Mouse (Mus musculus) heart, embryonic 14.5 days (tissue): Measurements from ENCODE around the gene Cdk20. TPM values are rescaled to one million over a fixed set of nuclear protein-coding genes. Genes with fewer than 3 reads are reported as not detected.
A peak's percentile ranks its signal among the peaks of the same experiment; 100 is the strongest.

Experiments used
- ATAC-seq: fragments of 200-750 bp; cut with Nextera tagmentation; 2 replicates; pipeline ENCODE4 v1.8.0; 2017; ENCODE audit warnings: low read depth, moderate TSS enrichment; ENCODE audit not compliant: insufficient number of reproducible peaks, insufficient read depth, low FRiP score
- H3K27ac ChIP-seq, 2 experiments: fragments of 200-500 bp in 1 of 2; fragments of 300-500 bp in 1 of 2; sonication (generic) in 1 of 2; replicated peaks in 1 of 2; 2 replicates each; pipeline ENCODE4 v1.5.1; 2012 to 2014; ENCODE audit warnings: low read depth in 2 of 2, low read length in 2 of 2, control low read depth in 1 of 2, mild to moderate bottlenecking in 1 of 2, mixed read lengths in 1 of 2; ENCODE audit not compliant: control insufficient read depth in 1 of 2, insufficient read depth in 1 of 2
- H3K27me3 ChIP-seq: fragments of 300-500 bp; sonication (generic); 2 replicates; pipeline ENCODE4 v1.6.1; 2014; ENCODE audit warnings: mild to moderate bottlenecking, low read length, control low read depth; ENCODE audit not compliant: control insufficient read depth, insufficient read depth
- H3K36me3 ChIP-seq: fragments of 300-500 bp; sonication (generic); 2 replicates; pipeline ENCODE4 v1.6.1; 2014; ENCODE audit warnings: mild to moderate bottlenecking, control low read depth, low read length, mixed read lengths; ENCODE audit not compliant: control insufficient read depth, insufficient read depth
- H3K4me1 ChIP-seq, 2 experiments: fragments of 200-500 bp in 1 of 2; fragments of 300-500 bp in 1 of 2; sonication (generic) in 1 of 2; 2 replicates each; pipeline ENCODE4 v1.6.1; 2012 to 2014; ENCODE audit warnings: low read length in 2 of 2, control low read depth in 1 of 2, mixed read lengths in 1 of 2; ENCODE audit not compliant: control insufficient read depth in 2 of 2, insufficient read depth in 2 of 2
- H3K4me2 ChIP-seq: fragments of 300-500 bp; sonication (generic); 2 replicates; pipeline ENCODE4 v1.6.1; 2014; ENCODE audit warnings: mild to moderate bottlenecking, low read length
- H3K4me3 ChIP-seq, 2 experiments: fragments of 200-500 bp in 1 of 2; fragments of 300-500 bp in 1 of 2; sonication (generic) in 1 of 2; 2 replicates each; pipeline ENCODE4 v1.5.1; 2012 to 2014; ENCODE audit warnings: low read length in 2 of 2, mild to moderate bottlenecking in 2 of 2, control low read depth in 1 of 2, low read depth in 1 of 2, moderate library complexity in 1 of 2; ENCODE audit not compliant: control insufficient read depth in 1 of 2, insufficient read depth in 1 of 2
- H3K9ac ChIP-seq: fragments of 300-500 bp; sonication (generic); 2 replicates; pipeline ENCODE4 v1.6.1; 2014; ENCODE audit warnings: mild to moderate bottlenecking, low read length
- H3K9me3 ChIP-seq: fragments of 300-500 bp; sonication (generic); 2 replicates; pipeline ENCODE4 v1.6.1; 2016; ENCODE audit warnings: low read length, control low read depth; ENCODE audit not compliant: control insufficient read depth
- WGBS: fragments of 180-500 bp; shearing (Covaris S2); extraction: QIAGEN DNeasy Blood & Tissue Kit; methylation state at CpG from one replicate; pipeline ENCODE4 v1.1.7; 2014; 5-methylcytosine and 5-hydroxymethylcytosine counted together
- polyA plus RNA-seq: library from polyadenylated mRNA; unstranded; fragments of >200 nt; fragmentation: Nextera tagmentation; extraction: Ambion mirVana; gene quantifications from 2 replicates; pipeline ENCODE4 v1.2.1, GENCODE M21; 2014

Gene Cdk20
- polyA plus RNA-seq, result 4.4 and 6.2 TPM in 2 replicates

GRCm38 (mm10) chr13:64432017-64432995 is at the start of gene Cdk20:
Gene Cdk20, plus strand, starts transcription at chr13:64432314.
- ATAC-seq, result peak; percentile 99
- peak within 1 kb of the TSS; percentile 77 for H3K4me2 ChIP-seq

DNA sequence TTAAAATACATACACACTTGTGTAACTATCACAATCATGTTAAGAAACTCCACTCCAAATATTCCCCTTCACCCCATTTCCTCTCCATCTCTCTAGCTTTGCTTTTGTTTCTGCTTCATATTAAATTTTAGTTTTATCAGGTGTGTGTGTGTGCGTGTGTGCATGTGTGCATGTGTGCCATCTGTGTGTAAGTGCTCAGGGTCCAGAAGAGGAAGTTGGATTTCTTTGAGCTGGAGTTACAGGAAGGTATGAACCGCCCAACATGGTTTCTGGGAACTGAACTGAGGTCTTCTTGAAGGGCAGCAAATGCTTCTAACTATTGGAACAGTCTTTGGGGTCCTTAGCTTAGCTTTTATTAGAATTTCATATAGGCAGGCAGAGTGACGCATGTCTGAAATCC is 47.2 kb upstream of the Cdk20 start:
- 78% methylated on average over 3 of the region's 3 CpGs for WGBS
- no peak for ATAC-seq
- H3K9me3 ChIP-seq, result no peaks in the 10 kb centered on the region

More at GRCm38 (mm10) chr13:64432017-64432995, at the start of gene Cdk20:
- Histone ChIP-seq H3K27me3 (no peaks in the 10 kb centered on the region), H3K27ac (peak within 1 kb of the TSS; percentile 74 to 90), H3K4me1 (peaks cover 0 to 3% of the 10 kb centered on the region in 2 experiments; a peak in 1 of 4 replicates), H3K4me3 (peak within 1 kb of the TSS; percentile 54 to 83), H3K36me3 (no peaks in the 10 kb centered on the region), H3K9ac (peak within 1 kb of the TSS; percentile 59), H3K9me3 (no peaks in the 10 kb centered on the region)
- under 1% methylated on average over 57 of the region's 57 CpGs for WGBS

DNA sequence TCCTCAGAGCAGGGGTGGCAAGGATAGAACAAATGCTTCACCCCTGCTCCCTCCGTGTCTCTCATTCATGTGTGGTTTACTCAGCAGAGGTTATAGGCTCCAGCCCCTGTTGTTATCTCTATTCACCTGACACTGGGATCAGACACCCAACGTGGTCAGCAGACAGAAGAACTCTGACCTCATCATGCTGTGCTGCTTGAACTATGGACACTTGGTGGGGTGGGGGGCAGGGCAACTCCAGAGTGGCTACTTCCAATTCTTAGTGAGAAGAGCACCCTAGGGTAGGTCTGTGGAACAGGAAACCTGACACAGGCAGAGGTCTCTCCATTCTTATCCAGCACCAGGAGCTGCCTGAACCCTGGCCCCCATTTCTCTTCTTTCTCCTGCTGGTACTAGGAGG is 46.1 kb upstream of the Cdk20 start:
- no peak overlapping the region for H3K9ac ChIP-seq
- H3K4me1 ChIP-seq, result no peaks in the 10 kb centered on the region
- no peak overlapping the region for H3K4me2 ChIP-seq
- ATAC-seq, result no peak
- no peak overlapping the region for H3K4me3 ChIP-seq
- 33% methylated on average over 2 of the region's 2 CpGs for WGBS
- no peak overlapping the region for H3K27ac ChIP-seq
- no peaks in the 10 kb centered on the region for H3K36me3 ChIP-seq
- no peaks in the 10 kb centered on the region for H3K9me3 ChIP-seq
- no peaks in the 10 kb centered on the region for H3K27me3 ChIP-seq

More for the DNA sequence above, 47.2 kb upstream of the Cdk20 start:
- H3K4me1 ChIP-seq, result no peaks in the 10 kb centered on the region
- H3K4me3 ChIP-seq, result no peak overlapping the region
- H3K4me2 ChIP-seq, result no peak overlapping the region
- no peaks in the 10 kb centered on the region for H3K27me3 ChIP-seq
- H3K27ac ChIP-seq, result no peak overlapping the region
- no peak overlapping the region for H3K9ac ChIP-seq
- H3K36me3 ChIP-seq, result no peaks in the 10 kb centered on the region

- no peak for ATAC-seq
- no peaks in the 10 kb centered on the region for H3K36me3 ChIP-seq
- H3K9me3 ChIP-seq, result no peaks in the 10 kb centered on the region
- no peaks in the 10 kb centered on the region for H3K4me1 ChIP-seq
- no peak overlapping the region for H3K4me2 ChIP-seq
- WGBS, result 71% methylated on average over 4 of the region's 4 CpGs
- H3K27me3 ChIP-seq, result no peaks in the 10 kb centered on the region
- no peak overlapping the region for H3K27ac ChIP-seq
- no peak overlapping the region for H3K9ac ChIP-seq
- H3K4me3 ChIP-seq, result no peak overlapping the region
Measured at GRCm38 (mm10) chr13:64388415-64388814, 43.7 kb upstream of the Cdk20 start.

GRCm38 (mm10) chr13:64396979-64397378 is 35.1 kb upstream of the Cdk20 start:
- Histone ChIP-seq H3K4me1 (peaks cover 8 to 20% of the 10 kb centered on the region in 2 experiments), H3K9me3 (no peaks in the 10 kb centered on the region), H3K4me3 (no peak overlapping the region), H3K9ac (no peak overlapping the region), H3K27me3 (no peaks in the 10 kb centered on the region), H3K27ac (no peak overlapping the region), H3K4me2 (no peak overlapping the region), H3K36me3 (no peaks in the 10 kb centered on the region)
- WGBS, result 40% methylated on average over 8 of the region's 8 CpGs
- ATAC-seq, result no peak

DNA sequence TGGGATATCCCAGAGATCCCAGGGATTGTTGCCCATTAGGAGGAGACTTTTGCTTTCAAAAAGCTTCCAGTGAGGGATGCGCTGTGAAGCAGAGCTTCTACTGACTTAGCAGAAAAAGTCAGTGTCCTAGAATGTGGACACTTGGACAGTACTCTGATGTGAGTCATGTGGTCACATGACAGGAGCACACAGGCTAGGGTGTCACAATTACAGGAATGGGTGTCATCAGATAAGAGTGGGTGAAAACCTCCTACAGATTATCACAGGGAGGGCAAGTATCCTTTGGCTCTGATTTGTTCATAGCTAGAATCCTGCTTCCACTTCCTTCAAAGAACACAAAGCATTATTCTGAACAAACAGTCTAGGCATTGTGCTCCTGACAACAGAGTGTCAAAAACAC is 34.0 kb upstream of the Cdk20 start:
- H3K27me3 ChIP-seq, result no peaks in the 10 kb centered on the region
- peaks cover 8 to 20% of the 10 kb centered on the region in 2 experiments for H3K4me1 ChIP-seq
- ATAC-seq, result no peak
- H3K4me3 ChIP-seq, result no peak overlapping the region
- no peaks in the 10 kb centered on the region for H3K36me3 ChIP-seq
- H3K9me3 ChIP-seq, result no peaks in the 10 kb centered on the region
- H3K4me2 ChIP-seq, result no peak overlapping the region
- H3K27ac ChIP-seq, result no peak overlapping the region
- no peak overlapping the region for H3K9ac ChIP-seq
- 91% methylated on average over 1 of the region's 1 CpGs for WGBS

- Histone ChIP-seq H3K4me2 (no peak overlapping the region), H3K27me3 (no peaks in the 10 kb centered on the region), H3K9me3 (no peaks in the 10 kb centered on the region), H3K9ac (no peak overlapping the region), H3K4me3 (no peak overlapping the region), H3K4me1 (peaks cover 8 to 20% of the 10 kb centered on the region in 2 experiments), H3K27ac (peak overlapping the region in 1 of 2 experiments; percentile 67; a peak in 2 of 4 replicates), H3K36me3 (no peaks in the 10 kb centered on the region)
- no peak for ATAC-seq
- 52% methylated on average over 3 of the region's 3 CpGs for WGBS
Measured at GRCm38 (mm10) chr13:64399906-64400305, 32.2 kb upstream of the Cdk20 start.
